Mouse (Mus musculus): ENCODE measurements at regions not wholly inside any gene's neighbourhood (a gene's known extent, or its start where the extent isn't known, plus 50 kb on each side); places are given as distances from the start of the nearest gene placed in this dataset.

- Histone ChIP-seq H3K27me3 (ENCODE audit: control insufficient read depth, insufficient read depth, low read length) (no peaks in the 10 kb centered on the region), H3K27ac (ENCODE audit: control insufficient read depth, insufficient read depth, low read length) (no peak overlapping the region), H3K36me3 (ENCODE audit: control insufficient read depth, insufficient read depth, low read length) (no peaks in the 10 kb centered on the region), H3K4me3 (ENCODE audit: control insufficient read depth, insufficient read depth, low read length) (no peak overlapping the region), H3K4me1 (replicated peaks; ENCODE audit: control insufficient read depth, insufficient read depth, low read length) (no peaks in the 10 kb centered on the region)
- TF ChIP-seq POLR2A (IDR thresholded peaks at IDR 0.05; ENCODE audit: control insufficient read depth, extremely low read depth, insufficient read depth, low read length, poor library complexity) (no peak), CTCF (IDR thresholded peaks at IDR 0.05; ENCODE audit: borderline replicate concordance, control insufficient read depth, extremely low read depth, insufficient read depth, low read length, poor library complexity) (no peak)
- WGBS = 81% methylated on average over 8 of the region's 8 CpGs
- no peak for DNase-seq
These were observed 87.2 kb upstream of the Zbtb40 start for GRCm38 (mm10) chr4:137135792-137136191.

- Histone ChIP-seq H3K27me3 (ENCODE audit: control insufficient read depth, insufficient read depth, low read length) (no peaks in the 10 kb centered on the region), H3K4me3 (ENCODE audit: control insufficient read depth, insufficient read depth, low read length) (no peak overlapping the region), H3K27ac (ENCODE audit: control insufficient read depth, insufficient read depth, low read length) (no peak overlapping the region), H3K4me1 (replicated peaks; ENCODE audit: control insufficient read depth, insufficient read depth, low read length) (no peaks in the 10 kb centered on the region), H3K36me3 (ENCODE audit: control insufficient read depth, insufficient read depth, low read length) (no peaks in the 10 kb centered on the region)
- whole genome bisulfite sequencing = 58% methylated on average over 5 of the region's 5 CpGs
- TF ChIP-seq POLR2A (IDR thresholded peaks at IDR 0.05; ENCODE audit: control insufficient read depth, extremely low read depth, insufficient read depth, low read length, poor library complexity) (no peak), CTCF (IDR thresholded peaks at IDR 0.05; ENCODE audit: borderline replicate concordance, control insufficient read depth, extremely low read depth, insufficient read depth, low read length, poor library complexity) (no peak)
- no peak for DNase-seq
These were observed 86.0 kb upstream of the Zbtb40 start for GRCm38 (mm10) chr4:137134553-137134952.

- H3K4me3 ChIP-seq (ENCODE audit: control insufficient read depth, insufficient read depth, low read length) = no peak overlapping the region
- H3K4me1 ChIP-seq (replicated peaks; ENCODE audit: control insufficient read depth, insufficient read depth, low read length) = no peaks in the 10 kb centered on the region
- no peak for DNase-seq
- no peaks in the 10 kb centered on the region for H3K36me3 ChIP-seq (ENCODE audit: control insufficient read depth, insufficient read depth, low read length)
- WGBS = 85% methylated on average over 13 of the region's 13 CpGs
- H3K27ac ChIP-seq (ENCODE audit: control insufficient read depth, insufficient read depth, low read length) = no peak overlapping the region
- H3K27me3 ChIP-seq (ENCODE audit: control insufficient read depth, insufficient read depth, low read length) = no peaks in the 10 kb centered on the region
- TF ChIP-seq CTCF (IDR thresholded peaks at IDR 0.05; ENCODE audit: borderline replicate concordance, control insufficient read depth, extremely low read depth, insufficient read depth, low read length, poor library complexity) (no peak), POLR2A (IDR thresholded peaks at IDR 0.05; ENCODE audit: control insufficient read depth, extremely low read depth, insufficient read depth, low read length, poor library complexity) (no peak)
These were observed 85.2 kb upstream of the Zbtb40 start for GRCm38 (mm10) chr4:137133789-137134188.

- H3K27ac ChIP-seq (ENCODE audit: control insufficient read depth, insufficient read depth, low read length) = no peak overlapping the region
- DNase-seq = no peak
- no peaks in the 10 kb centered on the region for H3K27me3 ChIP-seq (ENCODE audit: control insufficient read depth, insufficient read depth, low read length)
- no peak overlapping the region for H3K4me3 ChIP-seq (ENCODE audit: control insufficient read depth, insufficient read depth, low read length)
- WGBS = 21% methylated on average over 7 of the region's 7 CpGs
- no peak for TF ChIP-seq POLR2A (IDR thresholded peaks at IDR 0.05; ENCODE audit: control insufficient read depth, extremely low read depth, insufficient read depth, low read length, poor library complexity)
- no peaks in the 10 kb centered on the region for H3K4me1 ChIP-seq (replicated peaks; ENCODE audit: control insufficient read depth, insufficient read depth, low read length)
- H3K36me3 ChIP-seq (ENCODE audit: control insufficient read depth, insufficient read depth, low read length) = no peaks in the 10 kb centered on the region
These were observed 82.1 kb upstream of the Zbtb40 start for GRCm38 (mm10) chr4:137130619-137131212.

- Histone ChIP-seq H3K27me3 (ENCODE audit: control insufficient read depth, insufficient read depth, low read length) (no peaks in the 10 kb centered on the region), H3K36me3 (ENCODE audit: control insufficient read depth, insufficient read depth, low read length) (no peaks in the 10 kb centered on the region), H3K4me1 (replicated peaks; ENCODE audit: control insufficient read depth, insufficient read depth, low read length) (no peaks in the 10 kb centered on the region), H3K4me3 (ENCODE audit: control insufficient read depth, insufficient read depth, low read length) (no peak overlapping the region), H3K27ac (ENCODE audit: control insufficient read depth, insufficient read depth, low read length) (no peak overlapping the region)
- TF ChIP-seq CTCF (IDR thresholded peaks at IDR 0.05; ENCODE audit: borderline replicate concordance, control insufficient read depth, extremely low read depth, insufficient read depth, low read length, poor library complexity) (no peak), POLR2A (IDR thresholded peaks at IDR 0.05; ENCODE audit: control insufficient read depth, extremely low read depth, insufficient read depth, low read length, poor library complexity) (no peak)
- 13% methylated on average over 15 of the region's 15 CpGs for WGBS
- no peak for DNase-seq
These were observed 79.6 kb upstream of the Zbtb40 start for GRCm38 (mm10) chr4:137128152-137128551.

GRCm38 (mm10) chr4:137121684-137122083 lies 73.1 kb upstream of the Zbtb40 start:
- no peak overlapping the region for H3K4me3 ChIP-seq (ENCODE audit: control insufficient read depth, insufficient read depth, low read length)
- H3K4me1 ChIP-seq (replicated peaks; ENCODE audit: control insufficient read depth, insufficient read depth, low read length) = peaks cover 2% of the 10 kb centered on the region; the same call in 1 of the 2 replicates
- no peak for DNase-seq
- TF ChIP-seq CTCF (IDR thresholded peaks at IDR 0.05; ENCODE audit: borderline replicate concordance, control insufficient read depth, extremely low read depth, insufficient read depth, low read length, poor library complexity) (no peak), POLR2A (IDR thresholded peaks at IDR 0.05; ENCODE audit: control insufficient read depth, extremely low read depth, insufficient read depth, low read length, poor library complexity) (no peak)
- no peaks in the 10 kb centered on the region for H3K27me3 ChIP-seq (ENCODE audit: control insufficient read depth, insufficient read depth, low read length)
- no peaks in the 10 kb centered on the region for H3K36me3 ChIP-seq (ENCODE audit: control insufficient read depth, insufficient read depth, low read length)
- 83% methylated on average over 10 of the region's 10 CpGs for WGBS
- no peak overlapping the region for H3K27ac ChIP-seq (ENCODE audit: control insufficient read depth, insufficient read depth, low read length)

- Histone ChIP-seq H3K27me3 (ENCODE audit: control insufficient read depth, insufficient read depth, low read length) (no peaks in the 10 kb centered on the region), H3K4me3 (ENCODE audit: control insufficient read depth, insufficient read depth, low read length) (no peak overlapping the region), H3K4me1 (replicated peaks; ENCODE audit: control insufficient read depth, insufficient read depth, low read length) (peaks cover 2% of the 10 kb centered on the region; the same call in 1 of the 2 replicates), H3K27ac (ENCODE audit: control insufficient read depth, insufficient read depth, low read length) (no peak overlapping the region), H3K36me3 (ENCODE audit: control insufficient read depth, insufficient read depth, low read length) (no peaks in the 10 kb centered on the region)
- DNase-seq = no peak
- WGBS = 66% methylated on average over 7 of the region's 7 CpGs
- TF ChIP-seq POLR2A (IDR thresholded peaks at IDR 0.05; ENCODE audit: control insufficient read depth, extremely low read depth, insufficient read depth, low read length, poor library complexity) = no peak
- TF ChIP-seq CTCF (IDR thresholded peaks at IDR 0.05; ENCODE audit: borderline replicate concordance, control insufficient read depth, extremely low read depth, insufficient read depth, low read length, poor library complexity) = no peak
These were observed 72.0 kb upstream of the Zbtb40 start for GRCm38 (mm10) chr4:137120597-137120996.
